Mouse (Mus musculus): Measurements from ENCODE around the gene Gm5431. TPM values are rescaled to one million over a fixed set of nuclear protein-coding genes. Genes with fewer than 3 reads are reported as not detected.

Gene Gm5431
- polyA plus RNA-seq, 1 experiment = 0.27 TPM

DNA sequence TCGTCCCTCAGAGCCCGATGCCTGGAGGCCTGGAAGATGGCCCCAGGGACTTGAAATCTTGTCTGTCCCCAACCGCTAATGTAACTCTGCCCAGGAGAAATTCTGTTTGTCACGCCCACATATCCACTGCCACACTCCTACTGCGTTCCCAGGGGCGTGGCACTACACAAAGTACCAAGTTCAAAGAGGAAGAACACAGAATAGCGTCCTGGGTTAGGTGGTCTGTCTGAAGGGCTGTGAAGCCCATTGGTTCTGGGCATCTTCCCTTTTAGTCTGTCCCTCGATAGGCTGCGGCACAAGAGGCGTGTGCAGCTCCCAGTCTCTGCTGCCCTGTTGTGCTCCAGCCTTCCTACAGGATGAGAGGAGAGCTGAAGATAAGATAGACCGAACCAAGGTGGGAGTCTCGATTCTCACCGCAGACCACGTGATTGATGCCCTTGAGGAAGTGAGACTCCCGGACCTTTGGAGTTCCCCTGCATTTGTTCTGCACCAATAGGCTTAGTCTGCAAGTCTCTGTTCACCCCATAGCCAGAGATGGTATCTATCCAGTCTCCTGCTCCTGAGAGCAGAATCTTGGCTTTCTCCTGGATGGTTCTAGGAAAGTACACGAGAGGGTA is 63.7 kb downstream of the Gm5431 start:
- Histone ChIP-seq H3K9me3 (replicated peaks; ENCODE audit: control insufficient read depth, insufficient read depth, low read length, poor library complexity, severe bottlenecking) (no peaks in the 10 kb centered on the region), H3K4me3 (ENCODE audit: low read depth, low read length) (peak overlapping the region; percentile 77), H3K36me3 (ENCODE audit: control insufficient read depth, insufficient read depth, low read length, poor library complexity, severe bottlenecking) (no peaks in the 10 kb centered on the region), H3K4me1 (ENCODE audit: control insufficient read depth, insufficient read depth, low read length) (peaks cover 2% of the 10 kb centered on the region), H3K9ac (ENCODE audit: low read depth, poor library complexity, severe bottlenecking) (peak overlapping the region; percentile 72), H3K27ac (ENCODE audit: insufficient read depth, low read length) (no peak overlapping the region), H3K27me3 (ENCODE audit: control insufficient read depth, insufficient read depth, low read length, poor library complexity, severe bottlenecking) (0 out of 2 replicates have a peak, but pooled peaks cover 3% of the 10 kb centered on the region)
- TF ChIP-seq CTCF (IDR thresholded peaks at IDR 0.05; ENCODE audit: low read depth, low read length) (no peak), EP300 (IDR thresholded peaks at IDR 0.05; ENCODE audit: insufficient read depth, low read depth, low read length) (no peak), POLR2A (IDR thresholded peaks at IDR 0.05; ENCODE audit: insufficient read depth, low read length) (no peak)

Other genes with a start within 250 kb of the Gm5431 start
- 2,044 and 2,161 TPM in 2 replicates for gene Rack1, start 101.9 kb downstream of the Gm5431 start, polyA plus RNA-seq (2011; ENCODE audit: insufficient read depth, insufficient read length, low read depth, missing spikeins)
- 29.6 and 32.2 TPM in 2 replicates for gene Trim41, start 84.9 kb downstream of the Gm5431 start, polyA plus RNA-seq (2011; ENCODE audit: insufficient read depth, insufficient read length, low read depth, missing spikeins)
- 8.1 and 8.7 TPM in 2 replicates for gene Trim7, start 76.1 kb downstream of the Gm5431 start, polyA plus RNA-seq (2011; ENCODE audit: insufficient read depth, insufficient read length, low read depth, missing spikeins)
- 88.5 and 95.4 TPM in 2 replicates for gene Gm12184, start 75.6 kb downstream of the Gm5431 start, polyA plus RNA-seq (2011; ENCODE audit: insufficient read depth, insufficient read length, low read depth, missing spikeins)
- gene Irgm1, start 30.5 kb downstream of the Gm5431 start, polyA plus RNA-seq (2011; ENCODE audit: insufficient read depth, insufficient read length, low read depth, missing spikeins) = 18.5 and 20.1 TPM in 2 replicates
- gene Psme2b, start 44.0 kb upstream of the Gm5431 start, polyA plus RNA-seq (2011; ENCODE audit: insufficient read depth, insufficient read length, low read depth, missing spikeins) = 4.0 and 5.7 TPM in 2 replicates
- gene Olfr56, start 76.7 kb upstream of the Gm5431 start, polyA plus RNA-seq (2011; ENCODE audit: insufficient read depth, insufficient read length, low read depth, missing spikeins) = not detected in 2 replicates
- gene 9930111J21Rik1, start 77.2 kb upstream of the Gm5431 start, polyA plus RNA-seq (2011; ENCODE audit: insufficient read depth, insufficient read length, low read depth, missing spikeins) = not detected in 2 replicates
- gene Gm12185, start 90.0 kb upstream of the Gm5431 start, polyA plus RNA-seq (2011; ENCODE audit: insufficient read depth, insufficient read length, low read depth, missing spikeins) = not detected in 2 replicates
- 1.6 and 1.9 TPM in 2 replicates for gene Tgtp1, start 92.0 kb upstream of the Gm5431 start, polyA plus RNA-seq (2011; ENCODE audit: insufficient read depth, insufficient read length, low read depth, missing spikeins)
- gene 9930111J21Rik2, start 149.0 kb upstream of the Gm5431 start, polyA plus RNA-seq (2011; ENCODE audit: insufficient read depth, insufficient read length, low read depth, missing spikeins) = 0.21 and 0.31 TPM in 2 replicates
- not detected in 2 replicates for gene Tgtp2, start 162.0 kb upstream of the Gm5431 start, polyA plus RNA-seq (2011; ENCODE audit: insufficient read depth, insufficient read length, low read depth, missing spikeins)
- gene Ifi47, start 174.4 kb upstream of the Gm5431 start, polyA plus RNA-seq (2011; ENCODE audit: insufficient read depth, insufficient read length, low read depth, missing spikeins) = not detected in 2 replicates
- not detected in 2 replicates for gene Olfr1396, start 212.7 kb upstream of the Gm5431 start, polyA plus RNA-seq (2011; ENCODE audit: insufficient read depth, insufficient read length, low read depth, missing spikeins)
- gene Olfr1395, start 240.1 kb upstream of the Gm5431 start, polyA plus RNA-seq (2011; ENCODE audit: insufficient read depth, insufficient read length, low read depth, missing spikeins) = not detected in 2 replicates

Measured in ES-Bruce4 (cell line).